Mouse (Mus musculus) limb, embryonic 12.5 days (tissue): ENCODE measurements around the gene Gfod1. TPM values are rescaled to one million over a fixed set of nuclear protein-coding genes. Genes with fewer than 3 reads are reported as not detected.
A peak's percentile ranks its signal among the peaks of the same experiment; 100 is the strongest.

Experiments used
- ATAC-seq: fragments of 200-750 bp; cut with Nextera tagmentation; 2 replicates; pipeline ENCODE4 v1.8.0; 2017; ENCODE audit warnings: low read depth, moderate TSS enrichment; ENCODE audit not compliant: insufficient number of reproducible peaks, insufficient read depth, low FRiP score, low TSS enrichment
- H3K27ac ChIP-seq: fragments of 300-500 bp; sonication (generic); 2 replicates; pipeline ENCODE4 v1.5.1; 2016; ENCODE audit warnings: mild to moderate bottlenecking, moderate library complexity
- H3K27me3 ChIP-seq: fragments of 300-500 bp; sonication (generic); 2 replicates; pipeline ENCODE4 v1.6.1; 2016; ENCODE audit warnings: mild to moderate bottlenecking, moderate library complexity
- H3K36me3 ChIP-seq: fragments of 300-500 bp; sonication (generic); 2 replicates; pipeline ENCODE4 v1.6.1; 2016; ENCODE audit warnings: mild to moderate bottlenecking, moderate library complexity
- H3K4me1 ChIP-seq: fragments of 300-500 bp; sonication (generic); replicated peaks from 2 replicates; pipeline ENCODE4 v1.6.1; 2016
- H3K4me2 ChIP-seq: fragments of 300-500 bp; sonication (generic); 2 replicates; pipeline ENCODE4 v1.6.1; 2016; ENCODE audit warnings: mild to moderate bottlenecking, moderate library complexity
- H3K4me3 ChIP-seq: fragments of 300-500 bp; sonication (generic); replicated peaks from 2 replicates; pipeline ENCODE4 v1.5.1; 2016; ENCODE audit warnings: mild to moderate bottlenecking
- H3K9ac ChIP-seq: fragments of 300-500 bp; sonication (generic); replicated peaks from 2 replicates; pipeline ENCODE4 v1.6.1; 2016; ENCODE audit warnings: mild to moderate bottlenecking, moderate library complexity
- H3K9me3 ChIP-seq: fragments of 300-500 bp; sonication (generic); 2 replicates; pipeline ENCODE4 v1.6.1; 2016; ENCODE audit warnings: mild to moderate bottlenecking, moderate library complexity
- WGBS: fragments of 180-500 bp; shearing (Covaris S2); methylation state at CpG from one replicate; pipeline ENCODE4 v1.1.7; 2016; 5-methylcytosine and 5-hydroxymethylcytosine counted together
- polyA plus RNA-seq: library from polyadenylated mRNA; unstranded; fragments of >200 nt; fragmentation: Nextera tagmentation; extraction: Ambion mirVana; gene quantifications from 2 replicates; pipeline ENCODE4 v1.2.1, GENCODE M21; 2016

Gene Gfod1
- polyA plus RNA-seq, 1 experiment from 2014 or later = 0.23 TPM

DNA sequence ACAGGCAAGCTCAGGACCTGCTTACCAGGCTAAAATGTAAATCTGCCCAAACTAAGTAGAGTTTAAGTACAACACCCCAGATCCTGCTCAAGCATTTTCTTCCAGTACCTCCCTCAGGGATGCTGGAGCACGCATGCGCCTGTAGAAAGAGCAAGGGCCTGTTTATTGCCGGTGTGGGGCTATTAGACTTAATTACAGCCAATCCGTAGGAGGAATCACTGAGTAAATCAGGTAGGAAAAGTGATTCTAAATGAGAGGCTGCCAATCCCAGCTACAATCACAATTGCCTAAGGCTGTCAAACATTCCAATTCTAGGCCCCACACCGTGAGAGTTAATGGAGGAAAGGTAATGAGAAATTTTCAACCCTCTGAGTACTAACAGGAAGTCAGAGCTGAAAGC lies 145.7 kb downstream of the Gfod1 start:
- peaks cover 41% of the 10 kb centered on the region for H3K36me3 ChIP-seq

DNA sequence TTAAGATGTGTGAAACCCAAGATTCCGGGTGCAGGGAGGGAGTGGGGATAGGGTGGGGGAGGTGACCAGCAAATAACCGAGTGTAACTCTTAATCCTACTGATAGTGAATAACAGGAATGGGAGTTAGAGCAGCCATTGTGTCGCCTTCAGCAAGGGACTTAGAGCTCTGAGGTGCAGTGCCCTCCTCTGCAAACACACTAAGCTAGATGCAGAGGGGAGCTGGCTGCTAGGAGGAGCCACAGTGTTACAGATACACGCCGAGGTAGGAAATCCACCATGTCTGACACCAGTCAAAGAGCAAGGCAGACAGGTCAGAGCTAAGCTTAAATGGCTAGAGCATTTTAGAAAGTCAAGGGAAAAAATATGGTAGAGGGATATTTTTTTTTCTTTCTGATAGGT lies 146.6 kb downstream of the Gfod1 start:
- Histone ChIP-seq H3K4me2 (no peak overlapping the region), H3K9ac (no peak overlapping the region), H3K36me3 (peaks cover 44% of the 10 kb centered on the region), H3K9me3 (no peaks in the 10 kb centered on the region), H3K27me3 (no peaks in the 10 kb centered on the region), H3K4me1 (peaks cover 23% of the 10 kb centered on the region), H3K4me3 (no peak overlapping the region), H3K27ac (peak overlapping the region; percentile 75; the same call in 1 of the 2 replicates)
- WGBS = 50% methylated on average over 5 of the region's 5 CpGs
- no peak for ATAC-seq

More for the DNA sequence above, 145.7 kb downstream of the Gfod1 start:
- Histone ChIP-seq H3K27ac (peak overlapping the region; percentile 75), H3K4me1 (peaks cover 23% of the 10 kb centered on the region), H3K4me2 (no peak overlapping the region), H3K9ac (no peak overlapping the region), H3K4me3 (no peak overlapping the region), H3K27me3 (no peaks in the 10 kb centered on the region), H3K9me3 (no peaks in the 10 kb centered on the region)
- no peak for ATAC-seq
- WGBS = 23% methylated on average over 5 of the region's 5 CpGs

DNA sequence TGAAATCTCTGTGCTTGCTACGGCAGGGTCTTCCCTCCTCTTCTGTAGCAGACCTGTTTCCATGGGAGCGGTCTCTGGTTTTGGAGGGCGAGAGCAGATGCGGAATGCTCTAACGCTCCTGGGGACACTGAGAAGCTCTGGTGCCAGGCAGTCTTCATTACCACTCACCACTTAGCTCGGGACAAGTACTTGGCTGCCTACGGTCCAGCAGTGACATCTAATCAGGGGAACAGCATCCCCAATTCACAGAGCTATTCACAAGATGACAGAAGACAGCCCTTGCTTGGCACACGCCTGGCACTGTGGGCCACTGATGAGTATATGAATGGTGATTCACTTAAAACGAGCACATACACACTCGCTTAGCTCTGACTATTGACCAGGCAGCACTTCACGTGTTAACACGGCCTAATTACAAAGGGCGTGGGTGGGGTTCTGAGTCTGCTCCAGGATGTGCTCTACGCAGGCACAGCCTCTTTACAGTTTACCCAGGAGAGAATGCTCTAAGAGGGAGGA lies 151.9 kb downstream of the Gfod1 start:
- WGBS = 90% methylated on average over 14 of the region's 14 CpGs
- Histone ChIP-seq H3K4me2 (no peak overlapping the region), H3K36me3 (peaks cover 54% of the 10 kb centered on the region), H3K4me3 (no peak overlapping the region), H3K9me3 (no peaks in the 10 kb centered on the region), H3K4me1 (peaks cover 7% of the 10 kb centered on the region), H3K27me3 (no peaks in the 10 kb centered on the region), H3K9ac (no peak overlapping the region), H3K27ac (no peak overlapping the region)
- ATAC-seq = no peak

DNA sequence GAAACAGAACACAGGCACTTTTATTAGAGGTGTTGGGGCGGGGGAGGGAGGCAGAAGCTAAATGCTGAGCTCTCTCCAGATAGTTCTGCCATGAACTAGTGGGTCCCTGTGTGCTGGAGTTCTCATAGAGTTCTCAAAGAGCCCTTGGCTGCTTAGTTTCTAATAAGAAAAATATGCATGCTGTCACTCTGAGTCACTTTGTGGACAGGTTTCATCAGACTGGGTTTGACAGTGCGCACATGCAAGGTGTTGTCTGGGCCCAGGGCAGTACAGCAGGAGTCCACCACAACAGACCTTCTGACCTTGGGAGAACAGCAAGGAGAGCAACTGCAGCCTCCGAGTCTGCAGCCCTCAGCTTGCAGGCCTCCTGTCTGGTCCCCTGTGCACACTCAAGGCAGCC lies 154.3 kb downstream of the Gfod1 start:
- WGBS = 69% methylated on average over 3 of the region's 3 CpGs
- H3K27ac ChIP-seq = peak overlapping the region; percentile 35; the same call in 1 of the 2 replicates
- H3K4me1 ChIP-seq = peaks cover 5% of the 10 kb centered on the region
- H3K4me3 ChIP-seq = no peak overlapping the region
- ATAC-seq = no peak
- no peaks in the 10 kb centered on the region for H3K9me3 ChIP-seq
- no peak overlapping the region for H3K4me2 ChIP-seq
- peaks cover 44% of the 10 kb centered on the region for H3K36me3 ChIP-seq
- no peak overlapping the region for H3K9ac ChIP-seq
- H3K27me3 ChIP-seq = no peaks in the 10 kb centered on the region

DNA sequence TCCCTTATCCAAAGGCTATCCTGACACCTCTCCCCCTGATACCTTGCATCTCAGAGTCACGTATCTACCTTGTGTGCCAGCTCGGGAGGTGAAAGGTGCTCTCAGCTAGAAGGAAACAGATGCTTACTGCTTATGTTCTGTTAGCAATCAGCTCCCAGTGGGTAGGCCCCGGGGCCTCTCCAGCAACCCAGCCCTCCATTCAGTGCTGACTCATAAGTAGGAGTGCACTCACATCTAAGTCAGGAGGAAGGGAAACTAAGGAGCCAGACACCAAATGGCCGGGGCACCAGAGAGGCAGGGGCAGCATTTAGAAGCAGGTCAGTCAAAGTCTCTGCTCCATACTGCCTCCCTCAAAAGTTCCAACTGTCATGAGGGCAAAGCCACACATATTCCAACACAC lies 155.3 kb downstream of the Gfod1 start:
- no peak for ATAC-seq
- H3K36me3 ChIP-seq = peaks cover 35% of the 10 kb centered on the region
- H3K27ac ChIP-seq = no peak overlapping the region
- peaks cover 5% of the 10 kb centered on the region for H3K4me1 ChIP-seq
- H3K9ac ChIP-seq = no peak overlapping the region
- H3K4me3 ChIP-seq = no peak overlapping the region
- no peak overlapping the region for H3K4me2 ChIP-seq
- H3K9me3 ChIP-seq = no peaks in the 10 kb centered on the region
- WGBS = 53% methylated on average over 4 of the region's 4 CpGs
- H3K27me3 ChIP-seq = no peaks in the 10 kb centered on the region

DNA sequence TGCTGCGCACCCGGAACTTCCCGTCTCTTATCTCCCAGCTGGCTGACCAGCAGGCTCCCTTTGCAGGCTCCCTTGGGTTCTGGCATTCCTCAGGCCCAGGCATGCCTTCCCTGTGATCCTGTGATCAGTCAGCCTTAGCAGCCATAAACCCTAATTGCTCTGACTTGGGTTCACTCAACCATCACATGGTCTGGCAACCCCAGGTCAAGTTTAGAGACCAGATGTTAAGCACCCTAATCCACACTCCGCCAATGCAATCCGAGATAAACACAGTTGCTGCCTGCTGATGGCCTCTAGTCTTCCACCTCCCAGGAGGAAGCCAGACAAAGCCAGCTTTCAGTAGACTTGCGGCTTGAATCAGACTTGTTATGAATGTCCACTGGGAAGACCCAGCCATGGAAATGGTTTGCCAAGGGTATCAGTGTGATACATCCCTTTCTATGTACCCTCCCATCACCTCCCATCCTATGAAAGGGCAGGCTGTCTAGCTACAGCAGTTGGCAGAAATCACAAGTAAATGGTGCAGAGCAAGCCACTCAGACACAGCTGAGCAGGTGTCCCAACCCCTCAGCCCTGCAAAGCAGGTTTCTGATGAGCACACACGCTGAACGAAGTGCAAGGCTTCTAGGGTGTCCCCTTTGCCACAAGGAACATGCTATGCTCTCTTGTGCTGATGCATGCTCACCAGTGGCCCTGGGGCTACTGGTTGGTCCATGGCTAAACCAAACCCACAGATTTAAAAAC lies 157.3 kb downstream of the Gfod1 start:
- no peaks in the 10 kb centered on the region for H3K27me3 ChIP-seq
- no peak overlapping the region for H3K9ac ChIP-seq
- no peak overlapping the region for H3K4me3 ChIP-seq
- H3K27ac ChIP-seq = no peak overlapping the region
- peaks cover 15% of the 10 kb centered on the region for H3K36me3 ChIP-seq
- no peak for ATAC-seq
- no peaks in the 10 kb centered on the region for H3K9me3 ChIP-seq
- 29% methylated on average over 8 of the region's 8 CpGs for whole genome bisulfite sequencing
- H3K4me1 ChIP-seq = peaks cover 5% of the 10 kb centered on the region
- no peak overlapping the region for H3K4me2 ChIP-seq

Other genes with a start within 250 kb of the Gfod1 start
- 64.1 and 67.1 TPM in 2 replicates for gene Tbc1d7, start 132.7 kb downstream of the Gfod1 start, polyA plus RNA-seq
- 54.9 and 59.9 TPM in 2 replicates for gene Sirt5, start 61.3 kb upstream of the Gfod1 start, polyA plus RNA-seq
- gene Nol7, start 94.2 kb upstream of the Gfod1 start, polyA plus RNA-seq = 171 and 177 TPM in 2 replicates
- gene Ranbp9, start 177.1 kb upstream of the Gfod1 start, polyA plus RNA-seq = 9.7 and 10.0 TPM in 2 replicates